9 mouse cellular contexts compared by ENCODE assay signal in the genomic region with DNA sequence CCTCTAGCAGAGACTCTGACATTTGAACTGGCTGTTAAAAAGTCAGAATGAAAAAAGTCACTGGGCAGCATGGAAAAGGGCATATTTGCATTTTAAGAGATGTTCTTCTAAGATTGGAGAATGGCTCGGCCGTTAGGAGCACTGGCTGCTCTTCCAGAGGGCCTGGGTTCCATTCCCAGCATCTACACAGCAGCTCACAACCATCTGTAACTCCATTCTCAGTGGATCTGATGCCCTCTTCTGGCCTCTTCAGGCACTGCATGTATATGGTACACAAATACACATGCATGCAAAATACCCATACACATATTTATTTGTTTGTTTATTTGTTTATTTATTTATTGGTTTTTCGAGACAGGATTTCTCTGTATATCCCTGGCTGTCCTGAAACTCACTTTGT. TPM values are rescaled to one million over a fixed set of nuclear protein-coding genes. Genes with fewer than 3 reads are reported as not detected.
DNase-seq lines count a peak whose midpoint lies in the region; ATAC-seq and TF ChIP-seq lines count a peak whose summit lies in the region.
"Had no signal": no experiment of that assay in that cellular context is flagged by ENCODE, and none has a peak within 500 bp of the region (broad histone marks: within the 10 kb centered on the region; RNA-seq: fewer than 3 reads in every experiment).

No protein-coding gene starts in this region.

- H3K36me3 ChIP-seq in kidney, postnatal 0 days (ENCODE audit: insufficient read depth, low read length) = no peaks in the 10 kb centered on the region
- H3K36me3 ChIP-seq in stomach, postnatal 0 days (ENCODE audit: control insufficient read depth, insufficient read depth, low read length) = no peaks in the 10 kb centered on the region

- 0 out of 2 replicates have a peak, but pooled peaks cover 8% of the 10 kb centered on the region for H3K4me1 ChIP-seq in kidney, postnatal 0 days (replicated peaks; ENCODE audit: insufficient read depth, low read length)
- H3K4me1 ChIP-seq in stomach, postnatal 0 days (replicated peaks; ENCODE audit: control insufficient read depth, insufficient read depth) = 0 out of 2 replicates have a peak, but pooled peaks cover 2% of the 10 kb centered on the region

- H3K4me2 ChIP-seq in kidney, postnatal 0 days (ENCODE audit: low read length) = no peak overlapping the region
- no peak overlapping the region for H3K4me2 ChIP-seq in stomach, postnatal 0 days (replicated peaks; ENCODE audit: low read depth)

- no peak overlapping the region for H3K27ac ChIP-seq in left cerebral cortex, adult 2 months
- no peak overlapping the region for H3K27ac ChIP-seq in kidney, postnatal 0 days
- 0 out of 2 replicates have a peak overlapping the region, but pooled peaks have one; percentile 35 for H3K27ac ChIP-seq in stomach, postnatal 0 days (replicated peaks)

- H3K27me3 ChIP-seq in kidney, postnatal 0 days (ENCODE audit: insufficient read depth, low read length) = no peaks in the 10 kb centered on the region
- no peaks in the 10 kb centered on the region for H3K27me3 ChIP-seq in stomach, postnatal 0 days (ENCODE audit: control insufficient read depth, insufficient read depth, low read length)

- DNase-seq in left cerebral cortex, adult 2 months (ENCODE audit: extremely low spot score in 1 of 2, low spot score in 2 of 2) = no peak
- DNase-seq in left cerebral cortex, postnatal 36 days (ENCODE audit: low spot score in 2 of 2) = no peak
- peak; percentile 41 for DNase-seq in T-cell, adult 2 months (ENCODE audit: low spot score)
- DNase-seq in kidney, postnatal 0 days (ENCODE audit: low spot score) = no peak
- no peak for DNase-seq in stomach, postnatal 0 days (ENCODE audit: low spot score)
- DNase-seq in left cerebral cortex, postnatal 4 days = no peak
- DNase-seq in left cerebral cortex, adult 18-20 months (ENCODE audit: low spot score in 2 of 2) = no peak
- DNase-seq in adrenal gland, adult 2 months = no peak

- intact Hi-C loops in left cerebral cortex, adult 2 months (cut with DNase I) = loop anchor here (2.0 kb wide), 1 partner anchor 34 kb away; a partner anchor contains a TSS
- intact Hi-C loops in left cerebral cortex, postnatal 36 days (cut with DNase I) = no loop called here
- intact Hi-C loops in left cerebral cortex, postnatal 4 days (cut with DNase I) = no loop called here

- H3K9ac ChIP-seq in kidney, postnatal 0 days (ENCODE audit: low read depth, low read length) = no peak overlapping the region
- no peak overlapping the region for H3K9ac ChIP-seq in stomach, postnatal 0 days (ENCODE audit: low read length)

- TF ChIP-seq CTCF in left cerebral cortex, adult 2 months (IDR thresholded peaks at IDR 0.05) = peak; percentile 56
- peak; percentile 65 for TF ChIP-seq CTCF in kidney, postnatal 0 days (IDR thresholded peaks at IDR 0.05; ENCODE audit: low read depth)
- TF ChIP-seq CTCF in stomach, postnatal 0 days (IDR thresholded peaks at IDR 0.05; ENCODE audit: low read depth) = peak; percentile 70

- 88% methylated on average over 3 of the region's 3 CpGs for WGBS in kidney, postnatal 0 days
- WGBS in stomach, postnatal 0 days = 83% methylated on average over 3 of the region's 3 CpGs

- no peak overlapping the region for H3K4me3 ChIP-seq in left cerebral cortex, adult 2 months
- H3K4me3 ChIP-seq in kidney, postnatal 0 days (replicated peaks; ENCODE audit: low read depth, low read length) = no peak overlapping the region
- H3K4me3 ChIP-seq in stomach, postnatal 0 days (ENCODE audit: low read depth, low read length) = no peak overlapping the region
- H3K4me3 ChIP-seq: myocyte had no signal

- H3K9me3 ChIP-seq in kidney, postnatal 0 days (replicated peaks; ENCODE audit: low read length) = no peaks in the 10 kb centered on the region
- no peaks in the 10 kb centered on the region for H3K9me3 ChIP-seq in stomach, postnatal 0 days (ENCODE audit: control insufficient read depth, low read length)

- no peak for TF ChIP-seq EP300 in stomach, postnatal 0 days (optimal IDR thresholded peaks at IDR 0.05)

- no peak for ATAC-seq in kidney, postnatal 0 days (replicated peaks; ENCODE audit: low FRiP score, low read depth)
- no peak for ATAC-seq in stomach, postnatal 0 days (ENCODE audit: low FRiP score, low TSS enrichment)

RNA-seq across cellular contexts. Expression of a gene that starts 0.7 kb away (rescaled TPM):
- 10 to 100 TPM in 1 of 2 experiments, 1 to 10 TPM in 1; 8.7 to 13.3 TPM for total RNA-seq in left cerebral cortex, adult 2 months (2021)
- 10 to 100 TPM; 12.1 to 14.1 TPM for total RNA-seq in left cerebral cortex, postnatal 36 days (2021)
- polyA plus RNA-seq in kidney, postnatal 0 days (2015; fragmentation: Nextera tagmentation; extraction: Ambion mirVana) = 6.8 and 7.2 TPM in 2 replicates
- 9.2 and 10.7 TPM in 2 replicates for polyA plus RNA-seq in stomach, postnatal 0 days (2015; fragmentation: Nextera tagmentation; extraction: Ambion mirVana)
- total RNA-seq in left cerebral cortex, postnatal 4 days (2021) = 1 to 10 TPM; 8.3 to 8.8 TPM
- total RNA-seq in left cerebral cortex, adult 18-20 months (2021) = 10 to 100 TPM in 1 of 2 experiments, 1 to 10 TPM in 1; 9.0 to 10.4 TPM
- 10 to 100 TPM; 15.7 to 27.8 TPM for total RNA-seq in adrenal gland, adult 2 months (2021)
- 25.3 and 27.7 TPM in 2 replicates for polyA plus RNA-seq in adrenal gland, adult 2 months (2012; rRNA removed)

RNA-seq across cellular contexts. Expression of a gene that starts 17.8 kb away (rescaled TPM):
- total RNA-seq in left cerebral cortex, adult 2 months (2021) = 1 to 10 TPM in 1 of 2 experiments, under 1 TPM in 1; 0.50 to 1.2 TPM
- under 1 TPM; 0.57 to 0.82 TPM for total RNA-seq in left cerebral cortex, postnatal 36 days (2021)
- polyA plus RNA-seq in kidney, postnatal 0 days (2015; fragmentation: Nextera tagmentation; extraction: Ambion mirVana) = 16.0 and 16.7 TPM in 2 replicates
- 0.08 and 0.13 TPM in 2 replicates for polyA plus RNA-seq in stomach, postnatal 0 days (2015; fragmentation: Nextera tagmentation; extraction: Ambion mirVana)
- under 1 TPM; 0.40 to 0.72 TPM for total RNA-seq in left cerebral cortex, postnatal 4 days (2021)
- total RNA-seq in left cerebral cortex, adult 18-20 months (2021) = under 1 TPM; 0.75 to 0.81 TPM
- not detected for total RNA-seq in adrenal gland, adult 2 months (2021)
- 0.06 TPM in 1 of 2 replicates, not detected in the other for polyA plus RNA-seq in adrenal gland, adult 2 months (2012; rRNA removed)

RNA-seq across cellular contexts. Expression of a gene that starts 19.3 kb away (rescaled TPM):
- total RNA-seq in left cerebral cortex, adult 2 months (2021) = 10 to 100 TPM; 62.1 TPM
- 10 to 100 TPM; 56.6 to 65.0 TPM for total RNA-seq in left cerebral cortex, postnatal 36 days (2021)
- polyA plus RNA-seq in kidney, postnatal 0 days (2015; fragmentation: Nextera tagmentation; extraction: Ambion mirVana) = 1.0 and 1.6 TPM in 2 replicates
- 1.4 TPM in 2 replicates for polyA plus RNA-seq in stomach, postnatal 0 days (2015; fragmentation: Nextera tagmentation; extraction: Ambion mirVana)
- 10 to 100 TPM; 64.0 to 71.1 TPM for total RNA-seq in left cerebral cortex, postnatal 4 days (2021)
- 10 to 100 TPM; 56.0 to 63.2 TPM for total RNA-seq in left cerebral cortex, adult 18-20 months (2021)
- total RNA-seq in adrenal gland, adult 2 months (2021) = 10 to 100 TPM; 27.1 to 41.4 TPM
- 84.3 and 86.8 TPM in 2 replicates for polyA plus RNA-seq in adrenal gland, adult 2 months (2012; rRNA removed)

RNA-seq across cellular contexts. Expression of a gene that starts 28.6 kb away (rescaled TPM):
- total RNA-seq in left cerebral cortex, adult 2 months (2021) = 1 to 10 TPM in 1 of 2 experiments, under 1 TPM in 1; 0.77 to 1.1 TPM
- total RNA-seq in left cerebral cortex, postnatal 36 days (2021) = 1 to 10 TPM; 1.3 to 2.7 TPM
- not detected in 2 replicates for polyA plus RNA-seq in kidney, postnatal 0 days (2015; fragmentation: Nextera tagmentation; extraction: Ambion mirVana)
- polyA plus RNA-seq in stomach, postnatal 0 days (2015; fragmentation: Nextera tagmentation; extraction: Ambion mirVana) = not detected in 2 replicates
- 1 to 10 TPM; 3.5 to 4.6 TPM for total RNA-seq in left cerebral cortex, postnatal 4 days (2021)
- total RNA-seq in left cerebral cortex, adult 18-20 months (2021) = 1 to 10 TPM in 1 of 2 experiments, not detected in 1; 1.8 TPM
- 1 to 10 TPM; 2.7 to 3.4 TPM for total RNA-seq in adrenal gland, adult 2 months (2021)
- 0.26 and 0.63 TPM in 2 replicates for polyA plus RNA-seq in adrenal gland, adult 2 months (2012; rRNA removed)
- polyA plus RNA-seq: myocyte had no signal

RNA-seq across cellular contexts. Expression of a gene that starts 35.2 kb away (rescaled TPM):
- 10 to 100 TPM; 59.5 to 66.3 TPM for total RNA-seq in left cerebral cortex, adult 2 months (2021)
- 10 to 100 TPM; 45.2 to 65.1 TPM for total RNA-seq in left cerebral cortex, postnatal 36 days (2021)
- polyA plus RNA-seq in kidney, postnatal 0 days (2015; fragmentation: Nextera tagmentation; extraction: Ambion mirVana) = 9.9 and 10.4 TPM in 2 replicates
- polyA plus RNA-seq in stomach, postnatal 0 days (2015; fragmentation: Nextera tagmentation; extraction: Ambion mirVana) = 4.9 and 5.7 TPM in 2 replicates
- 10 to 100 TPM; 58.4 to 62.4 TPM for total RNA-seq in left cerebral cortex, postnatal 4 days (2021)
- total RNA-seq in left cerebral cortex, adult 18-20 months (2021) = 10 to 100 TPM; 51.1 to 56.3 TPM
- total RNA-seq in adrenal gland, adult 2 months (2021) = 10 to 100 TPM; 26.2 to 31.5 TPM
- 7.8 and 8.7 TPM in 2 replicates for polyA plus RNA-seq in adrenal gland, adult 2 months (2012; rRNA removed)
